Mouse (Mus musculus) bone marrow, adult 2 months (tissue): Measurements from ENCODE around the gene Siva1. TPM values are rescaled to one million over a fixed set of nuclear protein-coding genes. Genes with fewer than 3 reads are reported as not detected.

Experiments
- H3K27ac ChIP-seq: fragments of 200-500 bp; 2 replicates; pipeline ENCODE4 v1.5.1; 2012; ENCODE audit warnings: low read depth, mild to moderate bottlenecking, control low read depth, inconsistent platforms, low read length; ENCODE audit not compliant: control insufficient read depth, poor library complexity, insufficient read depth
- H3K4me1 ChIP-seq: fragments of 200-500 bp; 2 replicates; pipeline ENCODE4 v1.6.1; 2011; ENCODE audit warnings: low read length; ENCODE audit not compliant: control insufficient read depth, insufficient read depth
- H3K4me3 ChIP-seq: fragments of 200-500 bp; replicated peaks from 2 replicates; pipeline ENCODE3; 2011; ENCODE audit warnings: mild to moderate bottlenecking, low read depth, low read length, control low read depth; ENCODE audit not compliant: control insufficient read depth
- CTCF ChIP-seq: fragments of 200-500 bp; IDR thresholded peaks from 2 replicates; pipeline ENCODE4 v1.5.1; 2011; ENCODE audit warnings: low read length, control low read depth; ENCODE audit not compliant: control insufficient read depth, insufficient read depth
- POLR2A ChIP-seq: fragments of 200-500 bp; IDR thresholded peaks from 2 replicates; pipeline ENCODE4 v1.6.1; 2011; ENCODE audit warnings: low read depth, mild to moderate bottlenecking, control low read depth, low read length, borderline replicate concordance; ENCODE audit not compliant: control insufficient read depth
- WGBS: fragments of 180-500 bp; shearing (Covaris S2); methylation state at CpG from one replicate; pipeline ENCODE4 v1.1.7; 2018; 5-methylcytosine and 5-hydroxymethylcytosine counted together
- polyA plus RNA-seq: library from polyadenylated mRNA; stranded (reverse); fragments of >200 nt; gene quantifications from 2 replicates; pipeline ENCODE4 v1.2.4, GENCODE M21; 2011; ENCODE audit warnings: low replicate concordance; ENCODE audit not compliant: missing spikeins, insufficient read depth, insufficient read length

The Siva1 gene
- polyA plus RNA-seq, 1 experiment: 81.1 TPM

DNA sequence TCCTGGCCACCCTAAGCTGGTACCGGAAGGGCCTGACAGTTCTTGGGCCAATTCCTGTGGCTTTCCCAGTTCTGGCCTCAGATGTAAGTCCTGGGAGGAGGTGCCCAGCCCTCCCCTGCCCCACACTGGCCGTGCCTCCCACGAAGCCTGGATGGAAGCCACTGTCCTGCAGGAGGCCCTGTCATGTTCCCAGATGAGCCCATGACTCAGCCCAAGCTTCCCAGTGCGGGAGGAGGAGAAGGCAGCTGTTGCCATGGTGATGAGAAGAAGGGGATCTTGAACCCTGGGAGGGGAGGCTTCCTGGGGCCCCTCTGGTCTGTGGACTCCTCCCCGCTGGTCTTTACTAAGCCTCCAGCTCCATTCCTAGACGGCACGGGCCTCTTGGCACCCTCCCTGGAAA, 38.9 kb downstream of the Siva1 start:
- 76% methylated on average over 7 of the region's 7 CpGs for WGBS
- Histone ChIP-seq H3K4me1 (peaks cover 4% of the 10 kb centered on the region; the same call in 1 of the 2 replicates), H3K27ac (no peak overlapping the region), H3K4me3 (no peak overlapping the region)
- no peak for TF ChIP-seq CTCF

DNA sequence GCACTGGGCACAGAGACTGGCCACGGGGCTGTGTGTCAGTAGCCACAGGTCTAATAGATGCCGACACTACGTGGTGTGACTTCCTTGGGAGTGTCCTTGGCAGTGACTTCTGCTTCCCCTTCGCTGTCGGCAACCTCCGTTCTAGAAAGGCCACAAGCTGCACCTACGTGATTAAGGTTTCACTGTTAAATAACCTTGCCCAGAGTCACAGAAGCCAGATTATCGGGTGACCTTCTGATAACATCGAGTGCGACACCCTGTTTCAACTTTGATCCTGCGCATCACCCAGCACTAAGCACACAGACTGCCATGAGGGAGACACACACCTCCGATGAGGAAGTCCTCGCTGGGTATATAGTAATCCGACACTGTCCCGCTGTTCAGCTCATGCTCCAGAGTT, 44.0 kb downstream of the Siva1 start:
- peaks cover 6% of the 10 kb centered on the region for H3K4me1 ChIP-seq
- peak overlapping the region; percentile 72 for H3K4me3 ChIP-seq
- no peak for TF ChIP-seq CTCF
- TF ChIP-seq POLR2A: no peak
- peak overlapping the region; percentile 88 for H3K27ac ChIP-seq
- WGBS: 3% methylated on average over 15 of the region's 15 CpGs

DNA sequence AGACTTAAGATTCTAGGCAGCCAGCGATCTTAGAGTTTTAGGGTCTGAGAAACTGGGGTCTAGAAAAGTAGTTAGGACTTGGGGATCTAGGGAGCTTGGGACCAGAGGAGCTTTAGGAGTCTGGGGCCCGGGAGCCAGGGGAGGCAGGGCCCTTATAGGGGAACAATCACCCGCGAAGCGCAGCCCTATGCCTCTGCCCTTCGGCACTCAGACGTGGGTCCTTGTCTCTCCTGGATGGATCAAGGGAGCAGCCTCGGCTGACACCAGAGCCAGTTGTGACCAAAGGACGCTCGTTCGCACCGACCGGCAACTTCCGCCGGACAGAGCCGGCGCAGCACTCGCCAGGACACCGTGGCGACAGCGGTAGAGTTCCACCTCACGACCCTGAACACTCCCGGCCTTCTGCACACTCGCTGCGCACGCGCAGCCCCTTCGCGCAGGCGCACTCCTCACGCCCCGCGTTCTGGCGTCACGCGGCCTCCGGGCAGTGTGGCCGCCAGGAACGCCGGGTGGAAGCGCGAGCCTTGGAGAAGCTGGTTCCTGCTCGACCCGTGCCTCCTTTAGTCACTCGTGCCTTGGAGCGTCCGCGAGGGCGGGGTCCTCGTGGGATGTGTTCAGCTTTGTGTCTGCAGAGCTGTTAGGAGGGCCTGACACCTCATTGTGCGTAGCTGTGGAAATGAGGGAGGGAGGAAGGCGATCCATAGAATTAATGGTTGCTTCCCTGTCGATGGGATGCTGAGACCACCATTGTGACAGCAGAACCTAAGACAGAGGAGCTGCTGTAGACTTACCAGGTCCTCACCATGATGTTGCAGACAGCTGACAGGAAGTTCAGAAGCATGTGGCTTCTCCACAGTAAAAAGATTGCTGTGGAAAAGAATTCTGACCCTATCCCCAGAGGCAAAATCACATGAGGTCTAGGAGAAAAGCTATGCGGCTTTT, 49.0 kb downstream of the Siva1 start:
- peak overlapping the region; percentile 51 for H3K27ac ChIP-seq
- 2% methylated on average over 54 of the region's 54 CpGs for WGBS
- peak overlapping the region; percentile 76 for H3K4me3 ChIP-seq
- peak; percentile 94 for TF ChIP-seq POLR2A
- no peak for TF ChIP-seq CTCF
- H3K4me1 ChIP-seq: peaks cover 1% of the 10 kb centered on the region

DNA sequence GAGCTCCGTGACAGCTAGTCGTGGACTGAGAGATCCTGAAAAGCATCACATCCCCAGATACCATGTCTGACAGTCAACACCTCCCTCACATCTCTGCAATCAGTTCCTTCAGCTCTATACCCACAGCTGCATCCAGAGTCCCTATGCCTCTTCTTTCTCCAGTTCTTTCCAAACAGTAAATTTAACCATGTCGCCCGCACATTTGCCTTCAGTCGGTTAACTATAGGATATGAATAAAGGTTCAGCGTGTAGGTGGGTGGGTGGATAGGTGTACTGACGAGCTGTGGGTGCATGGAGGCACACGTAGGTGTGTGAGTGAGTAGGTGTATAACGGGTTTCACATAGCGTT, 49.6 kb downstream of the Siva1 start:
- TF ChIP-seq CTCF: no peak
- TF ChIP-seq POLR2A: no peak
- Histone ChIP-seq H3K4me1 (peaks cover 1% of the 10 kb centered on the region), H3K4me3 (no peak overlapping the region), H3K27ac (no peak overlapping the region)
- WGBS: 69% methylated on average over 10 of the region's 10 CpGs

DNA sequence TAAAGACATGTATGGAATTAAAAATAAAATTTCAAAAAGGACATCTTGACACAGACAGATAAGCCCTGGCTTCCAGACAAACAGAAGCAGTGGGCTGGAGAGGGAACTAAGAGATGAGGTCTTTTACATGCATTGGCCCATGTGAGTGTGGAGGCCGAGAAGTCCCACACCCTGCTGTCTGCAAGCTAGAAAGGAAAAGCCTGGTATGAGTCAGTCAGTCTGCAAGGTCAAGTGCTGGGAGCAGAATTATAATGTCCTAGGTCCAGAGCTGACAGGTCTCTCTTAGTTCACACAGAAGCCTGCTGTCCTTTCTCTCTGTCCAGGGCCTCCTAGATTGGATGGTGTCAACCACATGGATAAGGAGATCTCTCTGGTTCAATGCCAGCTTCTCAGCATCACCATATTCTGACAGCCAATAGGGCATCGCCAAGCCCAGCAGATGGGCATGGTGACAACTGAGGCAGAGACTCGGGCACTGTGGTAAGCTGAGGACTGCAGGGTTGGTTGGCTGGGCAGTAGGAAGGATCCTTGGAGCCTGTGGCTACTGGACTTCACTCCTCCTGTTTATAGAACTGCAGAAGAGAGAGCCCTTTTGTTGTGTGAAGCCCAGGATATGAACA, 52.4 kb downstream of the Siva1 start:
- no peak overlapping the region for H3K27ac ChIP-seq
- WGBS: 65% methylated on average over 3 of the region's 3 CpGs
- TF ChIP-seq CTCF: no peak
- H3K4me3 ChIP-seq: no peak overlapping the region
- H3K4me1 ChIP-seq: peaks cover 1% of the 10 kb centered on the region

Other genes starting within 250 kb of the Siva1 start
- gene A530016L24Rik, start 155.2 kb upstream of the Siva1 start, polyA plus RNA-seq: not detected in 2 replicates
- 0.62 TPM in 1 of 2 replicates, not detected in the other for gene Tmem179, start 127.9 kb upstream of the Siva1 start, polyA plus RNA-seq
- gene Inf2, start 55.9 kb upstream of the Siva1 start, polyA plus RNA-seq: 40.0 and 82.8 TPM in 2 replicates
- 21.0 and 44.8 TPM in 2 replicates for gene Adssl1, start 24.6 kb upstream of the Siva1 start, polyA plus RNA-seq
- gene Akt1, start 30.2 kb downstream of the Siva1 start, polyA plus RNA-seq: 39.8 and 56.1 TPM in 2 replicates
- 2.6 and 5.1 TPM in 2 replicates for gene Zbtb42, start 34.1 kb downstream of the Siva1 start, polyA plus RNA-seq
- gene Cep170b, start 75.8 kb downstream of the Siva1 start, polyA plus RNA-seq: 0.29 and 5.8 TPM in 2 replicates
- gene Pld4, start 116.0 kb downstream of the Siva1 start, polyA plus RNA-seq: 62.4 and 128 TPM in 2 replicates
- gene Ahnak2, start 158.0 kb downstream of the Siva1 start, polyA plus RNA-seq: 1.4 TPM in 1 of 2 replicates, not detected in the other
- gene Clba1, start 164.3 kb downstream of the Siva1 start, polyA plus RNA-seq: 1.9 TPM in 1 of 2 replicates, not detected in the other
- gene Cdca4, start 184.7 kb downstream of the Siva1 start, polyA plus RNA-seq: 23.4 and 40.6 TPM in 2 replicates
- gene Gpr132, start 223.5 kb downstream of the Siva1 start, polyA plus RNA-seq: 6.1 and 15.8 TPM in 2 replicates